Mouse (Mus musculus) kidney, postnatal 25 days (tissue): ENCODE measurements around the gene Khk.

Experiments used
- DNase-seq, 2 experiments: peaks; one replicate each; pipeline ENCODE4 v3.0.0; 2021; ENCODE audit warnings: mixed read lengths in 2 of 2

Gene Khk

DNA sequence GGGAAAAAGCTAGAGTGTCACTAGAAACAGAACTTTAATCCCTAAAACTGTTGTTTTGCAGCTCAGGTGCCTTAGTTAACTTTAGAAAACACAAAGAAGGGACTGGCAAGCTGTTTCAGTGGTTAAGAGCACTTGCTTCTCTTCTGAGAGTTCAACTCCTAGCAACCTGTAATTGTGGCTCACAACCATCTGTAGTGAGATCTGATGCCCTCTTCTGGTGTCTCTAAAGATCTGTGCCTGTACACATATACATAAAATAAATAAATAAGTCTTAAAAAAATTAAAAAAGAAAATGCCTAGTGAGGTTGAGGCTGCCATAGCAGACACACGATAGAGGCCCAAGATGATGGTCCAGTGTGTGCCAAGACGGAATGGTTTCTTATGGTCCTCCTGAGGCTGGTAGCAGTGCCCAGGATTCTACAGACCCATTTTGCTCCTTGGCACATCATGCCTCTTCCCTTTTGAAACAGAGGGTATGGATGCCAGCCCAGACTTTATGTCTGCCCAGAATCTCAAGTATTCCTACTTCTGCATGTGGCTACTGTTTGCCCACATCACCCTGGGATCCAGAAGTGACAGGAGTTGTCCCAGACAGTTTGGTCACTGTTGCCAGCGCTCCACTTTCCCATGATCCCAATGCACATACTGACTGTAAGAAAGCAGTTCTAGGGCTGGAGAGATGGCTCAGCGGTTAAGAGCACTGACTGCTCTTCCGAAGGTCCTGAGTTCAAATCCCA, 13.7 kb downstream of the Khk start:
- no peak for DNase-seq

DNA sequence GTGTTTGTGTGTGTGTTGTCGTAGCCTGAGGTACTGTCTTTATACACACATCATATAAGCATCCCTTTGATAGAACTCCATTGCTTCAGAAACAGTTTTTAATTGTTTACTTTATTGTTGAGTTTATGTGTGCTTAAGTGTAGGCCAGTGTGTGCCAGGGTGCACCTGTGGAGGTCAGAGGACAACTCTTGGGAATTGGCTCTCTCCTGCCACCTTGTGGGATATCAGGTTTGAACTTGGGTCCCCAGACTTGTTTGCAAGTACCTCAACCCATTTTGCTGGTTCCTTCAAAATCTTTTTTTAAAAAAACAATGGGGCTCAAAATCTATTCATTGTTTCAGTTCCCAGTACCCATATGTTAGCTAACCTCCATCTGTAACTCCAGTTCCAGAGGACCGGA, 21.8 kb downstream of the Khk start:
- peak; percentile 72 to 74 for DNase-seq

DNA sequence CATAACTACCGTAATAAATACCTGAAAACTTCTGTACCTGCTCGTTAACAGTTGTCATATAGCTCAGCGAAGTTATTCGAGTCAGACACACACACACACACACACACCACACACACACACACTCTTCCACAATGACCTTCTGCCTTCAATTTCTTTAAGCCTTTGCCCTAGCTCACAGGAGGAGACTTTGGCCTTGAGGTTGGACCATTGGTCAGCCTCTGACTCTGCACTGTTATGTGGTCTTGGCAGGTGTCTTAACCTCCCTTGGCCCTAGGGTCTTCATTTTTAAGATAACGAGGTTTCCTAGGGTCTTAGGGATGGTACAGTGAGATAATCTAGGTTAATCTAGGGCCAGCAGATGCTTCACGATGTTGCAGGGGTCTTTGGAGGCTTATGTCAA, 23.1 kb downstream of the Khk start:
- DNase-seq, result peak; percentile 49 to 76

DNA sequence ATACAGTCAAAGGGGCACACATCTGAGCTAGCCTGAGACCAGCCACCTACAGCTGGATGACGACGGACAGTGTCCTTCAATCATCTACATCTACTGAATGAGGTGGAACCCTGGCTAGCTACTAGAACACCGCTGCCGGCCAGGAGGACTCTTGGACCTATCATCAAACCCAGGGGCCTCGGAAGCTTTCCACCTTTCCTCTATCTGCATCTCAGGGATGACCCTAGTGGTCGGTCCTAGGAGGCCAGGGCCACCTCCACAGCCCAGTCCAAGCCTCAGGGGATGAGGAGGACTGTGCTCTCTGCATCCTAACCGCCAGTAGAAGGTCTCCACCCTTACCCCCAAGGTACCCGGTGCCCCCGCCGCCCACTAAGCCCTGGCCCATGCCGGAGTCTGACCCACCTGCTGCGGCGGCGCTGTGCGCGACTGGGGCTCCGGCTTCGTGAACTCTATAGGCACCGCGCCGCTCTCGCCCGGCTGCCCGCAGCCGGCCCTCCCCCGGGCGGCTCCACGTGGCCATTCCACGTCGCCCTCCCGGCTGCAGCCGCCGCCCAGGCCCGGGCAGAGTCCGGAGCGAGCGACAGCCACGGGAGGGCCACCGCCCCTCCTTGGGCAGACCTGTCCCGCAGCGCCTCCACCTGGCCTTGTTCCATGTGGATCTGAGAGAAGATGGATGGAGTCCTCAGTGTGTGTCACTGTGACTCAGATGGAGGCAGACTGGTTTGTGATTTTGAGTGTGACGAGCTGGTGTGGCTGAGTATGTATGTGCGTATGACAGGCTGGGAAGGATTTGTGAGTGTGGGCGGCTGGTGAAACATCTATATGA, 23.9 kb downstream of the Khk start, which contains the start of gene Cgref1:
TSS of gene Cgref1 (minus strand) at position 636 of the 826 bp plus-strand sequence.
- DNase-seq, result peak; percentile 83 to 92

DNA sequence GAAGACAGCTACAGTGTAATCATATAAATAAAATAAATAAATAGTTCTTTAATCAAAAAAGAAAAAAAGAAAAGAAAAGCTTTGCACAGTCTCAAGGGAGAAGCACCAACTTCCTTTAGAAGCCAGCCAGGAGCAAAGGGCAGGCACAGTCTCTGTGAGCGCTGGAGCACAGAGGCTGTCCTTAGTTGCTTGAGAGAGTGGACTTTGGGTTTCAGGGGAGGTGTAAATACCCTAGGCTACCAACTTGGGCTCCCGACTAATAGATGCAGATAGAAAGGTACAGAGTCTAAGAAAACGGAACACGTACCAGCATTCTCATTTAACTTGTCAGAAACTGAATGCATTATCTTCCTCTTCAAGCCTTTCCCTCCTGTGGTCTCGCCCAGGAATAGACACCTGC, 27.4 kb downstream of the Khk start:
- peak; percentile 53 to 85 for DNase-seq

DNA sequence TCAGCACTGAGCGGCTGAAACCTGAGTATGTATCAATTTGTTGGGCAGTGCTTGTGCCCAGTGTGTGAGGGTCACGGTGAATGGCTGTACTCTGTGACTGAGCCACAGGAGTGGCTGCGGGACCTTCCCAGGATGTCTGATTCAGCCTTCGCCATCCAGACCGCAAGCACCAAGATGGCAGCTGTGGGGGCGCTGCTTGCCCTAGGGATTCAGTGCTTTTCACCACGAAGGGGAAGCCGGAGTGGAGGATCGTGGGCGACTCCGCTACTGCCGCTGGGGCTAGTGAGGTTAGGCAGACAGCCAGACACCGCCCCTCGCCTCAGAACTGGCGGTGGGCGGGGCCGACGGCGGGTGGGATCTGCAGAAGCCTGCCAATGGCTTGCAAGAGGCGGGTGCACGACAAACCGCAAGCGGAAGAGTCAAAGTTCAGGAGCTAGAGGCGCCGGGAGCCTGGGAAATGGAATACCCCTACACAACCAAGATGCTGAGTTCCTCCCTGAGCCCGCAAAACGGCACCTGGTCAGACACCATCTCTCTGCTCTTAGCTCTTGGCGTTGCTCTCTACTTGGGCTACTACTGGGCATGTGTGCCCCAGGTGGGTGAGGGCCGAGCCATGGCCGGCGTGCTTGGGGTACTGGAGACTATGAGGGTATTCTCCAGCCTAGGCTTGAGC, 28.6 kb downstream of the Khk start:
- DNase-seq, result peak; percentile 97 to 98

DNA sequence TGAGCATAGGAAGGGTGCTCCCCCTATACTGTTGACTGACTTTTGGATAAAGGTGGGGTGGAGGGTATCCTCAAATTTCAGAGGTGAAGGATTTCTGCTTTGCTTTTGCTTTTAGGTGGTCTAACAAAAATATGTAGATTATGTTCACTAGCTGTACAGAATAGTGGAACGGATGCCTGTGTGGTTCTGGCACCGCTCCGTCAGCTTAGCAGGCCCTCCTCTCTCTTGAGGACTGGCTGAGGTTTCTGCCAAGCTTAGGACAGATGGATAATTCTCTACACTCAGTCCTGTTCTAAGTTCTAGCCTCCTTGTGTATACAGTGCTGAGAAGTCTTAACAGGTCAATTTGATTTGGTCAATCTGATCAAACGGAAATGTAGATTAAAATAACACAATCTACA, 29.2 kb downstream of the Khk start:
- DNase-seq, result no peak

DNA sequence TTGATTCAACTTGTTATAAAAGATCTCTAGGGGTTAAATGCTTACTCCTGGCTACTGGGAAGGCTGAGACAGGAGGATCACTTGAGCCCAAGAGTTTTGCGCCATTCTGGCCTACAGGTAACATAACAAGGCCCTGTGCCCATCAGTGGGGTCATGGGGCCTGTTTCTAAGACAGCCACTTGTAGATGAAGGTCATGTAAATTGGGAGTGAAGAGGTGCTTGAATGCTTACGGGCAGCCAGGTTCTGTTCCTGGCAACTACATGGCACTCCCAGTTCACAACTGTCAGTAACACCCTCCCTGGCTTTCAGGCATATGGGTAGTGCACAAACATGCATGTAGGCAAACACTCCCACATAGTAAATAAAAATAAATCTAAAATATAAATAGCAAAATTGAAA, 29.7 kb downstream of the Khk start:
- no peak for DNase-seq

DNA sequence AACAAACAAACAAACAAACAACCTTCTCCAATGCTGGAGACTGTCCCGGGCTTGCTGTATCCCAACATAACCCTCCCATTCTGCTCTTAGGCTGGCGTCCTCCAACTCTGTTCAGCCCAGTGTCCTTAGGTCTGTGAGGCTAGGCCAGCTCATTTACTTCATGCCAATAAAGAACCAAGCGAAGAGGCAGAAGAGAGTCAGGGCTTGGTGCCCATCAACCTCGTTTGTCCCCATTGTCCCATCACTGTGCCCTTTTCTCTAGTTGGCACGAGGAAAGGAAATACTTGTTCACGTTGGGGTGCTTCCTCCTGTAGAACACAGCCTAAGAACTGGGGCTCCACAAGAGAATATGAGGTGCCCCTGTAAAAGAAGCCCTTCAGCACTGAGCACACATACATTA, 30.5 kb downstream of the Khk start:
- DNase-seq, result no peak

DNA sequence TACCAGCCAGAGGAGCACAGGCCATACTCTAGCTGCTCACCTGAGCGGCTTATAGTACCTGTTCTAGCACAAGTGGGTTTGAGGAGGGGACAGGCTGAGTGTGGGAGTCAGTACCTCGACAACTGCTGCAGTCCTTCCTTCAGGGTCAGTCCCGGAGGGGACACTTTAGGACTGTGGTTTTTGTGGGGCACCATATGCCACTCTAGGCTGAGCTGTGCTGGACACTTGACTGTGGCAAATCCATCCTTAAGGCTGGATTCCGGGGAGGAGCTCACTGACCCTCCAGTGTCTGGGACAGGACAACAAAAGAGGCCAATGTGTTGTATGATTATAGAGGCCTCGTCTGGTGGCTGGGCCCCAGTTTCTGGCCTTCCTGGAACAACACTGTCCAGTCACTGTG, 31.3 kb downstream of the Khk start:
- no peak for DNase-seq

DNA sequence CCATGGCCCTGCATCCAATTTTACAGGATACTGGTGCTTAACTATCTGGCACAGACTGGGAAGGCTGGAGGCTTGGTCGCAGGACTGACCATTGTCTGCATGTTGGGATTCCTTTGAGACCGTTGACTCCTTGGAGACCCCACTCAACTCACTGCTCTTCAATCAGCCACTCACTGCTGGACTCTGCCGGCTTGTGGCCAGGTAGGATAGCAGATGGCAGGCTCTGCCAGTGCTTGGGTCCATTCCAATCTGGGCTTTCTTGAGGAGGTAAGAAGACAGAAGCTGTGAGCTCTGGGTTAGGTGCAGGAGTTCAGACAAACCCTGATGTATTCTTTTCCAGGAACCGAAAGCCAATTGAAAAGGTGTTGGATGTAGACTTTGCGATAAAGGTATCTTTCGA, 32.8 kb downstream of the Khk start:
- no peak for DNase-seq

DNA sequence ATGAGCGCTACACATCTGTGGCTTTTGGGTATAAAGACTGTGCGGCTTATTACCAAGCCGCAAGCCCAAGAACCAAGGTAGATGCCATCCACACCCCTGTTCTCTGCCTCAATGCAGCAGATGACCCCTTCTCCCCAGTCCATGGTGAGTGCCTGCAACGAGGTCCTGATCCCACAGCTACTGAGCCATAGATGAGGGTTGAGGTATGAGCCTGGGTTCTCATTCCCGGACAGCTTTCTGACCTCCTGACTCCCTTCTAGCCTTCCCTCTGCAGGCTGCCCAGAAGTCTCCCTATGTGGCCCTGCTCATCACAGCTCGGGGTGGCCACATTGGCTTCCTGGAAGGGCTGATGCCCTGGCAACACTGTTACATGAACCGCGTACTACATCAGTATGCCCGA, 33.3 kb downstream of the Khk start:
- no peak for DNase-seq

DNA sequence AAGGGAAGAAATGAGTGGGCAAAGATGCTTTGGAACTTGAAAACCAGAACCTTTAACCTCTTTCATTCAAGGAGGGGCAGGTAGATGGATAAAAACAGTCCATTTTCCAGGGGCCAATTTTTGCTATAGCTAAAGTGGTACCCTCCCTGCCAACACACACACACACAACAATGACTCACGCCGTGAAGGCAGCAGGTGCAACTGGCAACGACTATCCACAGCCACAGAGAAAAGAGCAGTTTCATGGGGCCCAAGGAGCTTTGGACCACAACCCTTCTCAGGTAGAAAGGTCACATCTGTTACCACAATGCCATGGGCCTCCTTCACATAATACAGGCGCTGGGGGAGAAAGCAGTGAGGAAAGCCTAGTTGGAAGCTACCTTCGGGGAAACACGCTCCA, 34.5 kb downstream of the Khk start:
- no peak for DNase-seq

DNA sequence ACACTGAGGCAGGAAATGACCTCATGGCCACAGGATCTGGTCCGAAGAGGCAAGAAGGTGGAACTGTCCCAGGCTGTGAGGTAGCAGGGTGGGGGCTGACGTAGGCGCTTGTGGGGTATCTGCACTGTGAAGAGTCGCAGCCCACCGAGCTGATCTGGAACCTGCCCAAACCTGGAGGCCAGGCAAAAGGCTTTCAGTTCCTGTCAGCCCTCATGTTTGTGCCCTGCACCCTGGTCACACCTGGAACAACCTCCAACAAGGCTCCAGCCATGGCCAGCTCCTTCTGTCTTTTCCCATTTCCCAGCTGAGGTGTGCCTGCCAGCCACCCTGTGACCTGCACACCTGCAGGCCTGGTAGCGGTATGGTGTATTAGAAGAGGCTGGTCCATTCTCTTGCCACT, 36.7 kb downstream of the Khk start:
- DNase-seq, result no peak

DNA sequence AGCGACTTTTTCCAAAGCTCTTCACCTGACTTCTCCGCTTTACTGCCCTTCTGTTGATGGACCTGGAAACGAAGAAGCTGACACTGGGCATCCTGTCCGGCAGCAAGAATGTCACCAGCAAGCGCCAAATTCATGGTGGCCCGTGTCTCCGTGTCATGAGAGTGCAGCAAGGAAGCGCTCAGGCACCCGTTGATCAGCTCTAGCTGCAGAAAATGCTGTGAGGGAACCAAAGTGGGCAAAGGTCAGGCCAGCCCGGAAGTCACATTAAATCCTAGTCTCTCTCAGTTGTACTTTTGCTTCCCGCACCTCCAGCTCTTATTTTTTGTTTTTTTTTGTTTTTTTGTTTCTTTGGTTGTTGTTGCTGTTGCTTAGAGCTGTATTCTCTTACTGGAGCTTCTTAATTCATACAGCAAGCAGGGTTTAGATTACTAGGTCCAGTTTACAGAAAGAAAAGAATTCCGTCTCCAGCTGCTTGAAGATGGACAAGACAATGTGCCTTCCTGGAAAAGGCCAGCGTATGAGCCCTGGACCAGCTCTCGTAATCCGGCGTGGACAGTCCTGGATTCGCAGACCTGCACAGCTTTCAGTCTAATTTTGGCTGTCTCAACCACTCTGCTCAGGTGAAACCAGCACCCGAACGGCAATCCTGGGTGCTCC, 38.1 kb downstream of the Khk start:
- DNase-seq, result peak; percentile 69 to 83

DNA sequence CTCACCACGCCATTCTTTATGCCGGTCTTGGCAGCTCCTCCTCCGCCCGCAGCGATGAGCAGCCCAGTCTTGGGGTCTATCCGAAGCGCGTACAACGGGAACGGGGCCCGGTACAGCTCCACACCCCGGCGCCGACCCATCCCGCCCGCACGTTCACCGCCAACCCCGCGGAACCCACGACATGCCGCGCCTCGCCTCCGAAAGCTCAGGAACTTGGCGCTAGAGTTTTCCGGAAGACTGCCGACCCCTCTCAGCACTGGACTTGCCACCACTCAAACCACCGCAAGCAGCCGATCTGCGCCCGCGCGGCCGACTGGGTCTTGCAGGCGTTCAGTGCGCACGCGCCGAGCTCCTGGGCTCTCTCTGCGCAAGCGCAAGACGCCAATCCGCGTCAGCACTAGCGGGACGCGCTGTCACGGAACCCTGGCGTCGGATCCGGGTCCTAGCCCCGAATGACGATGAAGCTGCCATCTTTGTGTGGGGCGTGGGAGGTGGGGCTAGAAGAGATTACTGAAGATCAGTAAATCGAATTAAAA, 38.8 kb downstream of the Khk start, which contains the start of gene Preb:
TSS of gene Preb (minus strand) at position 396 of the 536 bp plus-strand sequence.
- peak; percentile 98 to 99 for DNase-seq

DNA sequence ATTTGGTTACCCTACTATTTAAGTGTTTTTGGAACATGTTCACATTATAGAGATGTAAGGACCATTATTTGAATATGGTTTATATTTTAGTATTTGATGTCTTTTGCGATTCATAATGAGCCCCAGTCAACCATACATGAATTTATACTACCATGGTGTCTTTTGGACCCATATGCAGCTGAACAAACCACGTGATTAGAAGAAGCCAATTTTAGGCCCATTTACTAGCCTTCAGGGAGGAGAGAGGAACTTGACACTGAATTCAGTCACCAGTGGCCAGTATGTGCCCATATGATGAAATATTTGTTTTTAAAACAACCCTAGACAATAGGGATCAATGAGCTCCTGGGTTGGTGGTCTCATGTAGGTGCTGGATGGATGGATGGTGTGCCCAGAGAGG, 39.6 kb downstream of the Khk start:
- DNase-seq, result no peak

DNA sequence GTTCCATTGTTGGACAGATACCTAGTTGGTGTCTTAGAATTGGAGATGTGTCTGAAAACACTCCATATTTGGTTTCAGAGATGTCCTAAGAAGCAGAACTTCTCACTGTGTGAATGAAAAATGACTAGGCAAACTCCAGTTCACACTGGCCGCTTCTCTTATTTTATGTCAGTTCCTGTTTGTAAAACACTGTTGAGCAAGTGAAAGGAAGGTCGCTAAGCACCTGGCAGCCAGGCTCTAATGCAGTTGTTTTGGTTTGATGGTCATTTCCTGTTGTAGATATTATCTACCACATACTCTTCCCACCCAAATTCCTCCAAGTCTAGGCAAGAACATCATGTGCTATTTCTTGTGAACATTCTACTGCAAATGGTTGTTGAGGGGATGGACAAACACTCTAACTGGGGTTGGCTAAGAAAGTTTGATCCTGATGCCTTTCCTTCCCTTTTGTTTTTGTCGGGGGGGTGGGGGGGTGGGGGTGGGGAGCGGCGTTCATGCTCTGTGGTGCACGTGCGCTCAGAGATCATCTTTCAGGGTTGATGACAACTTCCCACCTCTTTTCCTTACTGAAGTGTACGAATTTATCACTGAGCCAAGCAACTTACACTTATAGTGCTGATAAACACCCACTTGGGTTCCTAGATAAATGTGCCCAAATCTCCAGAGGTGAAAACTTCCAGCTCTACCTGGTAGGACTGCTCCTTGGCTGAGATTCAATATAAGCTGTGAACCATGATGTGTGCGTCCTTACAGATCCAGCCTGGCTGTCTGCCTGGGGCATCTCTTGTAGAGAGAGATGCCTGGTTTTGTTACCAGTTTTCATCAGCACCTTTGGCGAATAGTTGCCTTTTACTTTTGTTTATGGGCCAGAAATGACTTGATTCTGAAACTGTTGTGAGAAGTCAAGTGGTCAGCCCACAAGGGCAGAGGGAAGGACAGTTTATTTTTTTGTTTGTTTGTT, 40.6 kb downstream of the Khk start:
- peak in 1 of 2 experiments; percentile 54 for DNase-seq

DNA sequence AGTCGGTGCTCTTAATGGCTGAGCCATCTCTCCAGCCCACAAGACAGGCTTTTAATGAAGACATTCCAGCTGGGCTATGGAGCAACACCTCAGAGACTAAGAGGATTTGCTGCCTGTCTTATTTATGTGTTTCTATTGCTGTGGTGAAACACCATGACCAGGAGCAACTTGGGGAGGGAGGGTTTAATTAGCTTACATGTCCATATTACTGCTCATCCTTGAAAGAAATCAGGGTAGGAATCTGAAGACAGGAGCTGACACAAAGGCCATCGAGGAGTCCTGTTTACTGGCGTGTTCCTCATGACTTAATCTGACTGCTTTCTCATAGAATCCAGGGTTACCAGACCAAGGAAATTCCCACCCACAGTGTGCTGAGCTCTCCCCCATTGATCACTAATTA, 42.7 kb downstream of the Khk start:
- DNase-seq, result no peak

DNA sequence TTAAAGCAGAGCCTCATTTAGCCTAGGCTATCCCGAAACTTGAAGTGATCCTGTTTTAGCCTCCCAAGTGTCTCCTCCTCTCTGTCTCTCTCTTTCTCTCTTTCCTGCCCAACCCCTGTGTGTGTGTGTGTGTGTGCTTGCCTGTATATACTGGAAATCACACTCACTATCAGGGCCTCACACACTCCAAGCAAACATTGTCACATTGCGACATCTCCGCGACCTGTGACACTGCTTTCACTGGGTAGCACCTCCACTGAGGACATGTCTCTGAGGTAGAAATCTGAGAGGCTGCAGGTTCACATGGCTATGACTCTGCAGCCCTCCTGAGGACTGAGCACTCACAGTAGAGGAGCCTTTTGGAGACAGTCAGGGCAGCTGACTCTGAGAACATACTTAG, 45.0 kb downstream of the Khk start:
- DNase-seq, result no peak

DNA sequence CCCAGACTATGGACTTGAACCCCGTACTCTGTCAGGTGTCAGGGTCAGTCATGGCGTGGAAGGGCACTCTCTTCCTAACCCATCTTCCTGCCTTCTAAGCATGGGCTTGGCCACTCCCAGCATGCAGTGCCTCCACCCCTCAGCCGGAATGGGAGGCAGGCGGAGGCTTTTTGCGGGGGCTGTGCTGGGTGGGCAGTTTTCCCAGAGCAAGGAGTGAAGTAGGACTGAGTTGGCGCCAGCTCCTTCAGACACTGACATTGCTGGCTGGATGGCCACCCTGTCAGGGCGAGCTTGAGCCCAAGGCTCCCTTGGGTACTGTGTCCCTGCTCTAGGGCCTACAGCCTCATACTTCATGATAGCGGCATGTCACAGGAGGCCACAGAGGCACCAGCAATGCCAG, 47.2 kb downstream of the Khk start, which contains the start of gene Tcf23:
TSS of gene Tcf23 (plus strand) at position 247 of the 400 bp plus-strand sequence.
- peak in 1 of 2 experiments; percentile 62 for DNase-seq
